Mouse (Mus musculus) stomach, embryonic 16.5 days (tissue): ENCODE data around the gene Syt8. TPM values are rescaled to one million over a fixed set of nuclear protein-coding genes. Genes with fewer than 3 reads are reported as not detected.

Experiments
- ATAC-seq: fragments of 200-750 bp; cut with Nextera tagmentation; 2 replicates; pipeline ENCODE4 v1.8.0; 2017; ENCODE audit warnings: moderate number of reproducible peaks, moderate TSS enrichment; ENCODE audit not compliant: insufficient read depth, low FRiP score
- H3K27ac ChIP-seq: fragments of 300-500 bp; sonication (generic); 2 replicates; pipeline ENCODE4 v1.5.1; 2014; ENCODE audit warnings: low read length
- H3K27me3 ChIP-seq: fragments of 300-500 bp; sonication (generic); 2 replicates; pipeline ENCODE4 v1.6.1; 2014; ENCODE audit warnings: low read length, control low read depth, mixed read lengths; ENCODE audit not compliant: control insufficient read depth, insufficient read depth
- H3K36me3 ChIP-seq: fragments of 300-500 bp; sonication (generic); 2 replicates; pipeline ENCODE4 v1.6.1; 2014; ENCODE audit warnings: low read length; ENCODE audit not compliant: control insufficient read depth, insufficient read depth
- H3K4me1 ChIP-seq: fragments of 300-500 bp; sonication (generic); 2 replicates; pipeline ENCODE4 v1.6.1; 2014; ENCODE audit warnings: low read length, control low read depth, mixed read lengths; ENCODE audit not compliant: control insufficient read depth, insufficient read depth
- H3K4me2 ChIP-seq: fragments of 300-500 bp; sonication (generic); 2 replicates; pipeline ENCODE4 v1.6.1; 2014; ENCODE audit warnings: low read depth, low read length, mixed read lengths
- H3K4me3 ChIP-seq: fragments of 300-500 bp; sonication (generic); replicated peaks from 2 replicates; pipeline ENCODE4 v1.5.1; 2014; ENCODE audit warnings: mild to moderate bottlenecking, low read length
- H3K9ac ChIP-seq: fragments of 300-500 bp; sonication (generic); 2 replicates; pipeline ENCODE4 v1.6.1; 2014; ENCODE audit warnings: low read length
- H3K9me3 ChIP-seq: fragments of 300-500 bp; sonication (generic); replicated peaks from 2 replicates; pipeline ENCODE4 v1.6.1; 2016; ENCODE audit warnings: low read length, control low read depth; ENCODE audit not compliant: control insufficient read depth
- WGBS: fragments of 180-500 bp; shearing (Covaris S2); extraction: QIAGEN DNeasy Blood & Tissue Kit; methylation state at CpG from one replicate; pipeline ENCODE4 v1.1.7; 2014; 5-methylcytosine and 5-hydroxymethylcytosine counted together
- polyA plus RNA-seq: library from polyadenylated mRNA; unstranded; fragments of >200 nt; fragmentation: Nextera tagmentation; extraction: Ambion mirVana; gene quantifications from 2 replicates; pipeline ENCODE4 v1.2.1, GENCODE M21; 2015

Syt8 gene
- polyA plus RNA-seq, 1 experiment from 2014 or later, result 31.1 TPM

DNA sequence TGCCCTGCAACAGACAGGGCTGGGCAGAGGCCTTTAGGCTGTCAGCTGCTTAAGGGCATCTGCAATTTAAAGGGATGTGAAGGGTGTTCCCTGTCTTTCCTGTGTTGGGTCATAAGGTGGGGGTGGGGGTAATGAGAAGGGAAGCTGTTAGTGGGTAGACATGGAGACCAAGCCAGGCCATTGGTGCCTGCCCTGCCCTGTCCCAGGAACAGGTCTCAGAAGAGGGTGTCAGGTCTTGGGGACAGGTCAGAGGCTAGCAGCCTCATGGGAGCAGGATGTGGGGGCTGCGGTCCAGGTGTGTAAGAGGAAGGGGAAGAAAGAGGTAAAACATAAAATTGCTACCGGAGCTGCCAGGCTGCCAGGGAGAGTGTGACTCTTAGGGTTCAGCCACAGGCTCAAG, 26.8 kb downstream of the Syt8 start:
- Histone ChIP-seq H3K4me2 (no peak overlapping the region), H3K4me3 (no peak overlapping the region; the same call in 1 of the 2 replicates), H3K4me1 (peaks cover 19% of the 10 kb centered on the region), H3K9ac (no peak overlapping the region), H3K9me3 (no peaks in the 10 kb centered on the region), H3K27ac (no peak overlapping the region), H3K36me3 (no peaks in the 10 kb centered on the region), H3K27me3 (no peaks in the 10 kb centered on the region)
- no peak for ATAC-seq
- 91% methylated on average over 2 of the region's 2 CpGs for WGBS

DNA sequence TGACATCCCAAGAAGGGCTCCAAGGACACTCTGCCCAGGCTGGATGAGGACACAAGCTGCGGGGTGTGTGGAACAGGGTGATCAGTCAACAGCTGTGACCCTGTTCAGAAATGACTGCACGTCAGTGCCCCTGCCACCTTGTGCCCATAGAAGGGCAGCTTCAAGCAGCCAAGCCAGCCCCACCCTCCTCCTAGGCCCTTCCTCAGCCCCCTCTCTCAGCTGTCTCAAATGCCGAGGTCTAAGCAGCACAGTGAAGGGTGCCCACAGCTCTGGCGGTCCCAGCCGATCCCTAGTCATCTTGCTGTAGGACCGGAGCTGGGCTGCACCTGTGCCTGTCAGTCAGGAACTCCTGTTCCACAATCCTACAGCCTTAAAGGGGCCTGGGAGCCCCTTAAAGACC, 27.5 kb downstream of the Syt8 start:
- Histone ChIP-seq H3K27me3 (no peaks in the 10 kb centered on the region), H3K4me2 (no peak overlapping the region), H3K36me3 (no peaks in the 10 kb centered on the region), H3K4me3 (no peak overlapping the region; the same call in 1 of the 2 replicates), H3K9me3 (no peaks in the 10 kb centered on the region), H3K27ac (no peak overlapping the region; the same call in none of the 2 replicates), H3K4me1 (peaks cover 12% of the 10 kb centered on the region; the same call in 1 of the 2 replicates), H3K9ac (no peak overlapping the region)
- 71% methylated on average over 6 of the region's 6 CpGs for WGBS
- ATAC-seq, result no peak

DNA sequence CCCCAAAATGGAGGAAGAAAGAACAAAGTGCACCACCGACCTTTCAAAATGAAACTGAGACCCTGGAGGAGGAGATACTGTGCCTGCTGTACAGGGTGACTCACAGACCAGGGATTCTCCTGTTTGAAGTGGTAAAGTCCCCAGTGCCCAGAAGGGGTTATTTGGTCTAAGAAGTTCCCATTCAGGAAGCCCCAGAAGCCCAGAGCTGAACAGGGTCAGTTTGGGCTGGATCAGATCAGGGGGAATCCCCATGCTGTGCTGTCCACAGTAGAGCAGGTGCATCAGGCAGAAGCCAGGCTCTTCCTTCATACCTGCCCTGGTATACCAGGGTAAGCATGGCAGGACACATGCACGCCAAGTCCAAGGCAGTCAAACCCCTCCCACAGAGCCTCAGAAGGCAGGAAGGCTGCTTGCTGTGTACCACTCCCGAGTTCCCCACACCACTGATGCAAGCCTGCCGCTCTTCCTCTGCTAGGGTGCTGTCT, 28.0 kb downstream of the Syt8 start:
- peaks cover 7% of the 10 kb centered on the region; the same call in 1 of the 2 replicates for H3K4me1 ChIP-seq
- WGBS, result 67% methylated on average over 4 of the region's 4 CpGs
- no peak overlapping the region; the same call in 1 of the 2 replicates for H3K27ac ChIP-seq
- no peaks in the 10 kb centered on the region for H3K9me3 ChIP-seq
- H3K27me3 ChIP-seq, result no peaks in the 10 kb centered on the region
- no peak for ATAC-seq
- H3K4me2 ChIP-seq, result no peak overlapping the region
- H3K4me3 ChIP-seq, result no peak overlapping the region
- no peak overlapping the region for H3K9ac ChIP-seq
- H3K36me3 ChIP-seq, result no peaks in the 10 kb centered on the region

DNA sequence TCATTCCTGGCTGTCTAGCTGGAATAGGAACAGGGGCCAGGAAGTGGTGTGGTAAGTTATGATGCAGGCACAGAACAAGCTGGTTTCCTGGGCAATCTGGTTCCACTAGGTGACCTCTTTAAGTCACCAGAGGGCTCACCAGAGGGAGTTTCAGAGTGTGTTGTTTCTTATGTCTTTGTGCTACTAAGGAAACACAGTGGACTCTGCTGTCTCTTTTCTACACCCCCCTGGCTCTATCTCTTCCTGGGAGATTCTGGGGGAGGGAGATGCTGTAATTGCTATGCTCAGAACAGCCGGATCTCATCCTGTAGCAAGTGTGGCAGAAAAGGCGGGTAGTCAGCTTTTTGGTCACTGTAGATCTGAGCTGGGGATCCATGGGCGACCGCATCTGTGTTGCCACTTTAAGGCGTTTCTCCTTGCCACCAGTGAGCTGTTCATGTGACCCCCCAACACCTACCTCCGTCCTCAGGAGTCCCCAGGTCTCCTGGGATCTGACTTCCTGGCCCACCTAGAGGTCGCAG, 35.6 kb downstream of the Syt8 start:
- ATAC-seq, result no peak
- no peak overlapping the region for H3K4me3 ChIP-seq
- H3K9me3 ChIP-seq, result no peaks in the 10 kb centered on the region
- 65% methylated on average over 7 of the region's 7 CpGs for WGBS
- peak overlapping the region; percentile 97 for H3K27ac ChIP-seq
- peak overlapping the region; percentile 38; the same call in 1 of the 2 replicates for H3K9ac ChIP-seq
- H3K4me2 ChIP-seq, result no peak overlapping the region
- no peaks in the 10 kb centered on the region for H3K36me3 ChIP-seq
- no peaks in the 10 kb centered on the region for H3K27me3 ChIP-seq
- peaks cover 26% of the 10 kb centered on the region for H3K4me1 ChIP-seq

DNA sequence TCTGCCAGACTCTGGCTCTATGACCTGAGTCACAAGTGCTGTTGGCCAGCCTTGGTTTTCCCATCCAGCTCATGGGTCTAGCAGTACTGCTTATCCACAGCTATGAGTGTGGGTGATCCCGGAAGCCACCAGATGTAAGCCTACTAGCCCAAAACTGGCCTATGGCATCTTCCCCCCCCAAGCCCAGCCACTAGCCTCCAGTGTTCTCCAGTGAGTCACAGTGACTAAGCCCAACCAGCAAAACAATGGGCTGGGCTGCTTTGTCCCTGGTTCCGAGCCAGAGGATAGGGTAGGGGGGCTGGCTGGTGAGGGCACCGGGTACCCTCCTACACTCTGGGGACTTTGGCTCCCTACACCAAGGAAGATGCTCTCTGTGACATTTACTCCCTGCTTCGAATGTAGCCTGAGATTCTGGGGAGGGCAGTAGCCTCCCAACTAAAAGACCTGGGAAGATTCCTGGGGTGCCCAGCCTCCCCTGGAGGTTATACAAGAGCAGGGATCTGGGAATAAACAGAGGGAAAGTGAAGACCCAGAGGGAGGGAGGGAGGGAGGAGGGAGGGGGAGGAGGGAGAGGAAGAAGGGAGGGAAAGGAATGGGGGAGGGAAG, 36.3 kb downstream of the Syt8 start:
- H3K9me3 ChIP-seq, result no peaks in the 10 kb centered on the region
- H3K27ac ChIP-seq, result peak overlapping the region; percentile 97
- peak overlapping the region; percentile 80 for H3K9ac ChIP-seq
- no peaks in the 10 kb centered on the region for H3K36me3 ChIP-seq
- H3K4me1 ChIP-seq, result peaks cover 26% of the 10 kb centered on the region
- H3K27me3 ChIP-seq, result no peaks in the 10 kb centered on the region
- peak overlapping the region; percentile 65 for H3K4me2 ChIP-seq
- WGBS, result 16% methylated on average over 4 of the region's 4 CpGs
- peak; percentile 63; the same call in 1 of the 2 replicates for ATAC-seq
- H3K4me3 ChIP-seq, result peak overlapping the region; percentile 48; the same call in 1 of the 2 replicates

DNA sequence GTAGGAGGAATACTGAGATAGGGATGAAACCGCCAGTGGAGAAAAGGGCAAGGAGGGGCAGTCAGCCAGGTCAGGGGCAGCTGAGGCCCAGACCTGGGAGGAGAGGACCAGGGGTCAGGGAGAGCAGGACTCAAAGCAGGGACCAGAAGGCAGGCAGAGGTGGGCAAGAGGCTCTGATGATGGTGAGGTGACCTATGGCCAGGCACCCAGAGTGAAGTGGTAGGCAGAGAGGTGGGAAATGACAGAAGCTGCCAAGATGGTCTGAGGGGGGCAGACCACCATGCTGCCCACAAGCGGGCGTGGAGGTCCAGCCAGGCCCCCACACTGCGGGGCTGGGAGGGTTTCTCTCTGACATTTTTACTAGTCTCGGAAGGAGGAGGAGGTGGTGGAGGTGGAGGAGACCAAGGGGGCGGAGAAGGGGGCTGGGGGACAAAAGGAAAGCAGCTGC, 36.8 kb downstream of the Syt8 start:
- peak overlapping the region; percentile 48 for H3K4me3 ChIP-seq
- peaks cover 26% of the 10 kb centered on the region for H3K4me1 ChIP-seq
- WGBS, result 48% methylated on average over 6 of the region's 6 CpGs
- peak overlapping the region; percentile 65 for H3K4me2 ChIP-seq
- H3K27ac ChIP-seq, result peak overlapping the region; percentile 97
- H3K9ac ChIP-seq, result peak overlapping the region; percentile 80
- H3K27me3 ChIP-seq, result no peaks in the 10 kb centered on the region
- H3K36me3 ChIP-seq, result no peaks in the 10 kb centered on the region
- H3K9me3 ChIP-seq, result no peaks in the 10 kb centered on the region
- ATAC-seq, result peak; percentile 8; the same call in 1 of the 2 replicates

DNA sequence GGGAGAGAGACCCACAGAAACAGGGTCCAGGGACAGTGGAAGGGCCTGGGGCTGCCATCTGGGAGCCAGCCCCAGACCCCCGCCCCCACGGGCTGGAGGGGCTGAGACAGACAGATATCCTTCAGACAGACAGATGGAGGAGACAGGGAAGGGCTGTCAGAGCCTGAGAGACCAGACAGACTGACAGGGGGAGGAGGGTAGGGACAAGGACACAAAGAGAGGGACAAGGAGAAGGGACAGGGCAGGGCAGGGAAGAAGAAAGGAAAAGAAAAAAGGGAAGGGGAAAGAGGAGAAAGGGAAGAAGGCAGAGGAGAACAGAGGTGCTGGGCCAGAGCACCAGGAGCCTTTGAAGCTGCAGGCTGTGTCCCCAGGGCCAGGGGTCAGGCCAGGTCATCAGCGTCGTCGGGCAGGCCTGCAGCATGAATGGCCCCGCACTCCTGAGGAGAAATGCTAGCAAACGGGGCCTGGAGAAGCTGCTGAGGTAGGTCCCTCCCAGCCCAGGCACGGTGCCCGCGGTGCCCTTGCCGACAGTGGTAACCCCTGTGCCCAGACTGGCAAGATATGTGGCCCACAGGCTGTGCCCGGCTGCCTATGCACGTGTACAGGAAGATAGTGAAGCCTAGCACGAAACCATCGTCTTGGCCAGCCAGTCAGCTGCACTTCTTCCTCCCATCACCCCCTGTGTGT, 37.4 kb downstream of the Syt8 start:
- Histone ChIP-seq H3K27ac (peak overlapping the region; percentile 97), H3K9ac (peak overlapping the region; percentile 80), H3K4me2 (peak overlapping the region; percentile 65), H3K36me3 (no peaks in the 10 kb centered on the region), H3K4me3 (peak overlapping the region; percentile 48), H3K9me3 (no peaks in the 10 kb centered on the region), H3K4me1 (peaks cover 26% of the 10 kb centered on the region), H3K27me3 (no peaks in the 10 kb centered on the region)
- WGBS, result 41% methylated on average over 15 of the region's 15 CpGs
- no peak for ATAC-seq

DNA sequence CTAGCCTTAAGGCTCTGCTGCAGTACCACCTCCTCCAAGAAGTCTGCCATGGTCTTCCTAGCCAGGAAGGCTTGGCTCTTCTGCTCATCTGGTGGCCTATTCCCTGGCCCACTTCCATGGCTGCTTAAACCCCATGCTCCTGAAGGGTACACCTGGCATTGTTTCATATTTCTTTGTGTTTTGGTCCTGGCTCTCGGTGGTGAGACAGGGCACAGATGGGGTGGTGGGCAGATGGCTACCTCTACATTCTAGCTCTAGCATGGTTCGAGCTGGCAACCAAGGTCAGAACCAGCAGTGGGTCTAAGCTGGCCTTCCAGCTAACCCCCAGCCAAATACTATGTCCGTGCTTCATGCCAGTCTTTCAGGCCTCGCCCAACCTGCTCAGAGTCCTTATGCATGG, 38.3 kb downstream of the Syt8 start:
- no peak for ATAC-seq
- Histone ChIP-seq H3K9ac (peak overlapping the region; percentile 80), H3K9me3 (no peaks in the 10 kb centered on the region), H3K36me3 (no peaks in the 10 kb centered on the region), H3K27me3 (no peaks in the 10 kb centered on the region), H3K27ac (peak overlapping the region; percentile 97), H3K4me3 (peak overlapping the region; percentile 48), H3K4me2 (peak overlapping the region; percentile 65), H3K4me1 (peaks cover 31% of the 10 kb centered on the region)
- WGBS, result 86% methylated on average over 4 of the region's 4 CpGs

DNA sequence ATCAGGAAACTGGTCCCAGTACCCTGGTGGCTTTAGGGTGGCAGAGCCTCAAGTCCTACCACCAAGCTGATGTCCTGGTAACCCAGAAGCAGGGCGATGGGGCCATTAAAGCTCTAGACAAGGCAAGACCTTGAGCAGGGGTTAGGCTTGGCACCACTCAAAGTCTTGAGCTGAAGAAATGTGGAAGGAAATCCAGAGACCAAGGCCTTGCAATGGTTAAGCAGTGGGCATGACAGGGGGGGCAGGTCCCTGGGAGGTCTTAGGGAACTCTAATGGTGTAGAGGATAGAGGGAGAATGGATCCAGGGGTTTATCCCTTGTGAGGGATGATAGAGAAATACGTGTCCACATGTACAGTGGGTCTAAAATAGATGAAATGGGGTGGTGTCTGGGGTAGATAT, 38.8 kb downstream of the Syt8 start:
- 76% methylated on average over 2 of the region's 2 CpGs for WGBS
- Histone ChIP-seq H3K9me3 (no peaks in the 10 kb centered on the region), H3K36me3 (no peaks in the 10 kb centered on the region), H3K4me1 (peaks cover 31% of the 10 kb centered on the region), H3K4me3 (peak overlapping the region; percentile 48), H3K9ac (peak overlapping the region; percentile 80), H3K27ac (peak overlapping the region; percentile 97), H3K4me2 (peak overlapping the region; percentile 65), H3K27me3 (no peaks in the 10 kb centered on the region)
- ATAC-seq, result no peak
